Mouse (Mus musculus): Measurements from ENCODE around the gene Fam71f2.
A peak's percentile ranks its signal among the peaks of the same experiment; 100 is the strongest.

Gene Fam71f2

DNA sequence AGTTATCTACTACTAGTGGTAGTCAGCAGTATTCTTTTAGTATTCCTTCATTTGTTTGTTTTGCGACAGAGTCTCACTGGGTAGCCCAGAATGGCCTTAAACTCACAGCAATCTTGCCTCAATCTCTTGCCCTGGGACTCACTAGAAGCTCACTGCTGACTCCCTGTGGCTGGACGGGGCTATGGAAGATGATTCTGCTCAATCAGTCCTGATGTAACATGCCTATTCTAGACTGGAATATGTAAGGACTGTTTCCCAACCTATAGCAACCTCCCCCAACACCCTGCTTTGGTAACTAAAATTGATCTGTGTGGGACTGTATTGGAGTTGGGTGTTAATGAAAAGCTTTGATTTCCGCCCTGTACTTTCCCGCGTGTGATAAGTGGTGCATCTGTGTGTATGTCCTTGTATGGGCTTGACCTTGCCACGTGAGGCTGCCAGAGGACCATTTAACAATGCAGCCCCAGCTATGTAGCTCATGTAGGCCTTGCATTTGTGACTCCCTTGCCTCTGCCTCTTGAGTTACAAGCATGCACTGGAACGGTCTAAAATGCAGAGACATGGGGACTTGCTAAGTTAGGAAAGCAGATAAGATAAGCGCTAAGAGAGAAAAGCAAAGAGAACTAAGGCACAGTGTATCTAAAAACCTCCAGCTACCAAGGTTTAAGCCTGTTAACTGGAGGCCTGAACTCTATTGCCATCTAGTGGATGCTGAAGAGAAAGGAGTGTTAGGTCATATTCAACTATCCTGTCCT is 703 bp upstream of the Fam71f2 start:
- DNase-seq (ENCODE audit: low spot score in 2 of 2) = peak; percentile 13 to 27

DNA sequence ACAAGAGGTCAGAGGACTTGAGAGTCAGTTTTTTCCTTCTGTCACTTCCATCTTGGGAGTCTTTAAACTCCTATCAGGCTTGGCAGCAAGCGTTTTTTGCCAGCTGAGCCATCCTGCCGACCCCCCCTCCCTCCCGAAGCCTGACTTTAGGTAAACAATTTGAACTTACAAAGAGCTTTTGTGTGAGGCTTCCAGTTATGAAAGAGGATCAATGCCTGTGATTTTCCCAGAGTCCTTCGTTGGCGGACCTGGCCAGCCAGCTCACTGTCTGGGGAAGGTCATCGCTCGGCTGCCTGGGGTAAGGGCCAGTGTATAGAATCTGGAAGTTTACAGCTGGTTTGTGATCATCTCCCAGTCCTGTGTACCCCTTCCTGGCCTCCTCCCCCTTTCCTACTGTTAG is 1.3 kb downstream of the Fam71f2 start:
- no peak for DNase-seq (ENCODE audit: low spot score in 2 of 2)

DNA sequence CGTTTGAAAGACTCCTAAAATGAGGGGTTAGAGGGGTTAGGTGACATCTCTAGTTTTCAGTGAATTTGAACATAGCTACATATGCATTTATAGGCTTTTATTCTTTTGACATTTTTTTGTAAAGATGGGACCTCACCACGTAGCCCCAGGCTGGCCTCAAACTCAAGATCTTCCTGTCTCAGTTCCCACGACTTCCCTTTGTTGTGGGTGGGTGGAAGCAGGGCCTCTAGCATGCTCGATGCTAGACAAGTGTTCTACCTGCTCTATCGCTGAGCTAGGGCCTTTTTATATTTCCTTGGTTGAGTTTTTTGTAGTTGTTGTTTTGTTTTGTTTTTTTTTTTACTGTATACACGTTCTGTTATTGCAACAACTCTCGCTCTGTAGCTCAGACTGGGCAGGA is 7.5 kb downstream of the Fam71f2 start:
- DNase-seq (ENCODE audit: low spot score in 2 of 2) = no peak

DNA sequence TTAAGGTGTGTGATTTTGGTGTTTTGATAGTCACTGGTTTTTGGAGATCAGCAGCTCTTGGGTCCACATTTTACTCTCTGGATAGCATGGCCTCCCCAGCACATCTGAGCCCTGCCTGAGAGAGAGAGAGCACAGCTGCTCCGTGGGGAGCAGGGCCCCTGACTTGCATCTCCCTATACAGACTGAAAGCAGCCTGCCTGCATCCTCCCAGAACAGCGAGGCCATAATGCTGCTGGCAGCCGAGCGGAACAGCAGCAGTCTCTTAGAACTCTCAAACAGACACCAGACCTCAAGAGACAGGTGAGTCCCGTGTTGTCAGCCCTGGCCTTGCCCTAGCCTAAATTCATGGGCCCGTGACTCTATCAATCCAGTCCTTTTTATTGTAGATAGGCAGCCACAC is 8.1 kb downstream of the Fam71f2 start:
- no peak for DNase-seq (ENCODE audit: low spot score in 2 of 2)

DNA sequence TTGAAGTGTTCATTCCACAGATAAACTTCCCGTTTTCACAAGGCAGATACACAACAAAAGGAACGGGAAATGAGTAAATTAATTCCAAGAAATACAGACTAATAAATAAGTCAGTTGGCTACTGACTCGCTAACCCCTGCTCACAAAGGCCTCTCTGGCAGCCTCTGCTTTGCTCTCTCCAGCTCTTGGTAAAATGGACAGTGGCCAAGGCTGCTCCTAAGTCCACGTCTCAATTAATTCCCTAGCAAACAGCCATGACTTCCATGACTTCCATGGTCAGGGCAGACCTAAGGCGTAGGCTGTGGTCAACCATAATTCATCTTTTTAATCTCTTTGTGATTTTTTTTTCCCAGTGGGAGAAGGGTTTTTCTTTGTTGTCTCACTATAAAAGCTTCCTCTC is 8.6 kb downstream of the Fam71f2 start:
- DNase-seq (ENCODE audit: low spot score in 2 of 2) = no peak

DNA sequence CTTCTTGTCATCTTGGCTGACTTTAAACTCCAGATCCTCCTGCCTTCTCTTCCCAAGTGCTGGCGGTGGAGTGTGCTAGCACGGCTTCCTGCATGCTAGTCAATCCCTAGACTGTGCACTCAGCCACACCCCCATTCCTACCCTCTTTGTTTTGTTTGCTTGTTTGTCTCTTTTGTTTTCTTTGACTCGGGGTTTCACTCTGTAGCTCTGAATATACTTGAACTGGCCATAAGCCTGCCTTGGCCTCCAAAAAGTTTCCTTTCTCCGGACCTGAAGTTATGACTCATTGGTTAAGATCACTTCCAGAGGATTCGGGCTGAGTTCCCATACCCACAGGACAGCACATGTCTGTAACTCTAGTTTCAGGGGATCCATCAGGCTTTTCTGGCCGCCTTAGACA is 9.3 kb downstream of the Fam71f2 start:
- DNase-seq (ENCODE audit: low spot score in 2 of 2) = no peak

DNA sequence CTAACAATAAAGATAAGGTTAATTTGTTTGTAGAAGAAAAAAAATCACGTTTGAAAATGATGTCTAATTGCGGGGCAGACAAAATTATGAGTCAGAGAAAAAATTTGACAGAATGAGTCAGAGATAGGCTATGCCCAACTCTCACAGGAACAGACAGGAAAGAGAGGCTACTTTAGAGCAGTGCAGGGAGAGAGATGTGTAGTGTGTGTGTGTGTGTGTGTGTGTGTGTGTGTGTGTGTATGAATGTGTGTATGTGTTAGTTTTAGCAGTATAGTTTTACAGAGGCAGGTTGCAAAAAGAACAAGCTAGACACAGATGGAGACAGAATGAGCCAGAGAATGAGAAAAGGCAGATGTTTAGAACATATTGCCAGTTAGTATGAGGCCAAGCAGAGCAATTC is 19.7 kb downstream of the Fam71f2 start:
- no peak for DNase-seq (ENCODE audit: low spot score in 2 of 2)

DNA sequence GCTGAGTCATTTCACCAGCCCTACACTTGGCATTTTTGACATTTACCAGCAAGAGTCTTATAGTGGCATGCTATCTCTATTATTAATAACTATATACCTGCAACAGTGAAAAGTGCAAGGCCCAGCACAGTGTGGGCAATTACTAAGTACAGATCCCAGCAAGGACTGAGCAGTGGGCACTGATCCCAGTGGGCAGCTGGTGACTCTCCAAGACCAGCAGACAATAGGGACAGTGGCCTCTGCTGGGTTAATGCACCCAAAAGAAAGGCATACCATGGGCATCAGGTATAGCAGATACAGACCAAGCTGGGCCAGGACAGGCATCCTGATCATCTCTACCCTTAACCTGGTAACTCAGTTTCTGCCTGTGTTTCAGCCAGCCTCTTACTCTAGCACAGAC is 23.9 kb downstream of the Fam71f2 start:
- DNase-seq (ENCODE audit: low spot score in 2 of 2) = no peak

DNA sequence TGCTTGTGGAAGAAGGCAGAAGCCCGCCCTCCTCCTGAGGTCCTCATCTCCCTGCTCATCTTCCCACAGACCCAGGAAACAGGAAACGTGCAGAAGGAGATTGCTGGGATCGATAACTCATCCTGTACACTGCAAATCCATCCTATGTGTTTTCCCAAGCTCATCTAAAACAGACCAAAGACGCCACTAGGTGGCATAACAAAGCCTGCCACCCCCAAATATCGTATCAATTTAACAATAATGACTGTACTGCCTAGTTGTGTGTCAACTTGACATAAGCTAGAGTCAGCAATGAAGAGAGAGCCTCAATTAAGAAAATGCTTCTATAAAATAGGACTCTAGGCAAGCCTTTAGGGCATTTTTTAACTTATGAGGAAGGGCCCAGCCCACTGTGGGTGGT is 24.3 kb downstream of the Fam71f2 start:
- DNase-seq (ENCODE audit: low spot score in 2 of 2) = no peak

DNA sequence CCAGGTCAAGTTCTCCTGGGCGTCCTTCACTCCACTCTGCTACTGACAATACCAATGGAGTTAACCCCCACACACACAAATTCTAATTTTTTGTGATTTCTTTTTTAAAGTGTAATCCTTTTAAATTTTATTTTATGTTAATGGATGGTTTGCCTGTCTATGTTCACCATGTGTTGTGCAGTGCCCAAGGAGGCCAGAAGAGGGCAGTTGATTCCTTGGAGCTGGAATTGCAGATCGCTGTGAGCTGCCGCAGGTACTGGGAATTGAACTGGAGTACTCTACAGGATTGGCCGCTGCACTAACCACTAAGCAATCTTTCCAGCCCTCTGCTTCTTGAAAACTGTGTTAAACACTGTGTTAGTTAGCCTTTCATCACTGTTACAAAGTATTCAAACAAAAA is 26.1 kb downstream of the Fam71f2 start:
- DNase-seq (ENCODE audit: low spot score in 2 of 2) = no peak

DNA sequence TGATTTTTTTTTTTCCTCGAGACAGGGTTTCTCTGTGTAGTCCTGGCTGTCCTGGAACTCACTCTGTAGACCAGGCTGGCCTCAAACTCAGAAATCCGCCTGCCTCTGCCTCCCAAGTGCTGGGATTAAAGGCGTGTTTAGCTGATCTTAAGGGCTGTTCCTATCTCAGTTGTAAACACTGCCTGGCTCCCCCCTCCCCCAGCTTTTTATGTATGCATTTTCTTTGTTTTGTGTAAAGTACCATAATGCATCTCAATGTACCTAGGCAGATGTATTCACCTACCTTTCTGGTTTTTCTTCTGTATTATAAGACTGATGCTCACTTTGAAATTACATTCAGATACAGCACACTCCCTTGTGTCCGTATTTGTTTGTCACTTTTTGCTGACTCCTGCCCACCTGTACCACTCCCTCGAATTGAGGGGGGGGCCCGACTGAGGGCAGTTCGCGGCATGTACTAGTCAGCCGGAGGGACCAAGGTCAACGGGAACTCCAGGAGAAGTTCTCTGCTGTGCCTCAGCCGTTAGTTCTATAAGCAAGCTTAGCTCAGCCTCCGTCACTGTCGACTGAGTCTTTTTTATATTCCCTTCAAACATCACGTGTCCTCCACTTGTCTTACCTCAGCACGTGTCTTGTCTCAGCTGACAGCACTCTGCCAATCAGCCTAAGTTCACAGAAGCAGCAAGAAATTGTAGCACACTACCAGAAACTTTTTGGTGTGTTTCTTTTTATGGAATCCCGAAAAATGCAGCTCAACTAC is 29.6 kb downstream of the Fam71f2 start:
- DNase-seq (ENCODE audit: low spot score in 2 of 2) = no peak

DNA sequence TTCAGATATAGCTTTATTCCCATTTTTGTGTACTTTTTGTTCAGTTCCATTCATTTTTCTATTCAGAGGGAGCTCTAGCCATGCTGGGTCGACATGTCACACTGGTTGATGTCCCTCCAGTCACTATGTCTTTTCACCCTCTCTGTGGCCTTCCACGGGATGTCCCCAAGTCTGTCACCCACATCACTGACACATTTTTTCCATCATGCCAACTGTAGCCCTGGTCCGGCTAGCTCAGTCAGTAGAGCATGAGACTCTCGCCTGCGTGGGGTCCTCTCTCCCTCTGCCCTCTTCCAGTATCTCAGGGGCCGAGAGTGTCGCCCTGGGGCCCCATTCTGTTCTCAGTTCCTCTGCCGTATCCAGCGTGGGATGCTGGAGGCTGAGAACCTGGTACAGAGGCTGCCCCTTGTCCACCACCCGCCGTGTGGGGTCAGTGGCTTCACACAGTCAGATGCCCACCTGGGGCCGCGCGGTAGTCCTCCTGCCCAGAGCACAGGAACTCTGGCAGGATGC is 34.4 kb downstream of the Fam71f2 start:
- no peak for DNase-seq (ENCODE audit: low spot score in 2 of 2)

DNA sequence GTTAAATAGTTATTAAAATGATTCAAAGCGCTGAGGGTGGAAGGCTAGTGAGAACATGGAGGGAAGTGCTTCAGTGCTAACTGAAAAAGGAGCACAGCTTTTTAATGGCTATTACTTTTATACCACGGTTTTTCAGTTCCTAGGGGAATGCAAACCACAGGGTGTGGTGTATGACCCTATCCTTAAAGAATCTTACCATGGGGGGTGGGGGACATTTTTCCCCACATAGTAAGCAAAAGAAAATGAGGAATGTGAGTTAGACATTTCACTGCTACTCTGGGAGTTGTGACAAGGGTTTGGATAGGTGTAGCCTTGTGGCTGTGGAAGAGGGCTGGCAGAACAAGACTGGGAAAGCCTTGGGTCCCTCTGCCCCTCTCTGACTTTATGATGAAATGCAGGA is 37.9 kb downstream of the Fam71f2 start:
- DNase-seq (ENCODE audit: low spot score in 2 of 2) = no peak

DNA sequence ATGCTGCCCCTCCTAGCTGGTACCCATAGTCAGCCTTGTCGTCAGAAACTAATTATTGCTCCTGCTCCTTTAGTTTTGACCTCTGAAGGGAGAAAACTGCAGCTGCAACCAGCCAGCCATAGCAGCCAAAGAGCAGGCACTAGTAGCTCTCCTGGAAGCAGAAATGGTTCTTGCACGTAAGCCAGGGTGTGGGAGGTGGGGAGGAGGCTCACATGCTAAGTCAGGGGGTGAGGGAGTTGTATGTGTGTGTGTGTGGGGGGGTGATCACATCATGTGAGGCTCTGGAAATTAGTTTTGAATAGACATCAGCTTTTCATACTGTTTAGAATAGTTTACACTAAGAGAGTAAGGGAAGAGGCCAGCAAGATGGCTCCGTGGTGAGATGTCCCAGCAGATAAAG is 38.5 kb downstream of the Fam71f2 start:
- DNase-seq (ENCODE audit: low spot score in 2 of 2) = no peak

DNA sequence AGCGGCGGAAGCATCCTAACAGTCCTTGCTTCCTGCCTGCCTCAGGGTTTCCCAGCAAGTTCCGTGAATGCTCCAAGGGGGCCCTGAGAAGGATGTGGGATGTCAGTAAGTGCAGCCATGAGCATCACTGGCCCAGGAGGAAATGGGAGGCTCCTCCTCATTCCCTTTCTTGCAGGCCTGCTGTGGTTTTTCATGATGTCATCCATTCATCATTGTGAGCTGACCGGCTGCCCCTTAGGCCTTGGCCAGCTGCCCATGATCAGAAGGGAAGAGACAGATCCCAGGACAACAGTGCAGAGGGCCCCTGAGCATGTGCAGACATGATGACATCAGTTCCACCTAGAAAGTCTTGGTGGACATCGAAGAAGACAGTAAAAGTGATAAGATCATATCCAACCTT is 39.5 kb downstream of the Fam71f2 start, which contains the start of gene Fam71f1:
Gene Fam71f1, plus strand, starts transcription at position 262 of the 400 bp plus-strand sequence.
- DNase-seq (ENCODE audit: low spot score in 2 of 2) = no peak

DNA sequence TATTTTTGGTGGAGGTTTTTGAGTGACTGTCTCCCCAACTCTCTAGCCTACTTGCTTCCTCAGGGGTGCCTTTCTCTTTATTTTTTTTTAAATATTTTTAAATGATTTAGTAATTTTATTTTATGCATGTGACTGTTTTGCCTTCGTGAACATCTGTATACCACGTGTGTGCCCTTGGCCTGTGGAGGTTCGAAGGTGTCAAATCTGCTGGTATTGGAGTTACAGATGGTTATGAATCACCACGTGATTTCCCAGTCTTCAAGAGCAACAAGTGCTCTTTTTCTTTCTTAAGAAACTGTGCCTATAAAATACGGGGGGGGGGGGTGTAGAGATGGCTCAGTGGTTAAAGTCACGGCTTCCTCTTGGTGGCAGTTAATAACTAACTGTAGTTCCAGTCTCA is 42.2 kb downstream of the Fam71f2 start:
- no peak for DNase-seq (ENCODE audit: low spot score in 2 of 2)

DNA sequence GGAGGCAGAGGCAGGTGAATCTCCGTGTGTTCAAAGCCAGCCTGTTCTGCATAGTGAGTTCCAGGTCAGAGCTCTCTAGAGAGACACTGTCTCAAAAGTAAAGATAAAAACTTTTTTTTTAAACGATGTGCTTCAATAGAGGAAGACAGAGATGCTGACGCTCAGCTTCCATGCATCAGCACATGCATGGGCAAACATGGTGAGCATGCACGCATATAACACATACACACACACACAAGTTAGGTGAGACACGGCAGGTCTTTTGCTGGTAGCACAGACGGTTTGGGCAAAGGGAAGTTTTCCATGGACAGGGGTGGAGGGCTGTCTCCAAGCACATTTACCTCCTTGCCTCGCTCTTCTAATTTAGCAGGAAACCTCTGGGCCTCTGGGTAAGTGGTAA is 42.8 kb downstream of the Fam71f2 start:
- no peak for DNase-seq (ENCODE audit: low spot score in 2 of 2)

DNA sequence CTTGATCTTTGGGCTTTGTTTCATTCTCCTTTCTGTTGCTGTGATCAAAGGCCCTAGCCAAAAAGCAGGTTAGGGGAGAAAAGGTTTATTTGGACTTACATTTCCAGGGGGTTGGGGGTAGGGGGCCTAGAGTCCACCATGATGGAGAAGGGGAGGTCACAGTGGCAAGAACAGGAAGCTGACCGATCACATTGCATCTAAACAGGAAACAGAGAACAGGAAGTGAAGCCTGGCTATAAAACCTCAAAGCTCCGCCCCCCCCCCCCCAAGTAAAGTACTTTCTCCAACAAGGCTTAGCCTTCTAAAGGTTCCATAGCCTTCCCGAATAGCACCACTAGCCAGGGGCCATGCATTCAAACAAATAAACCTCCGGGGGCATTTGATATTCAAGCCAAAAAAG is 43.3 kb downstream of the Fam71f2 start:
- no peak for DNase-seq (ENCODE audit: low spot score in 2 of 2)

DNA sequence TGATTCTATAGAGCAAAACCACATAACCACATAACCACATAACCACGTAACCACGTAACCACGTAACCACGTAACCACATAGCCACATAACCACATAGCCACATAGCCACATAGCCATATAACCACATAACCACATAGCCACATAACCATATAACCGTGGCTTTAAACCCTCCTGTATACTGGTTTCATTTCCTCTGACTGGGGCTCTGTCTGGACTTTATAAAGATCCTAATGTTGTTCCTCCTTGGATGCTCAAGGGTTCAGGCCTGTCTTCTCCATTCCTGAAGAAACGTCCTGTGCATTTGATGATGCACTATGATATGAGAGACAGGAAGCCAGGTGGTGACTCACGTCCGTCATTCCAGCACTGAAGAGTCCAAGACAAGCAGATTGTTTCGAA is 47.6 kb downstream of the Fam71f2 start:
- DNase-seq (ENCODE audit: low spot score in 2 of 2) = no peak

DNA sequence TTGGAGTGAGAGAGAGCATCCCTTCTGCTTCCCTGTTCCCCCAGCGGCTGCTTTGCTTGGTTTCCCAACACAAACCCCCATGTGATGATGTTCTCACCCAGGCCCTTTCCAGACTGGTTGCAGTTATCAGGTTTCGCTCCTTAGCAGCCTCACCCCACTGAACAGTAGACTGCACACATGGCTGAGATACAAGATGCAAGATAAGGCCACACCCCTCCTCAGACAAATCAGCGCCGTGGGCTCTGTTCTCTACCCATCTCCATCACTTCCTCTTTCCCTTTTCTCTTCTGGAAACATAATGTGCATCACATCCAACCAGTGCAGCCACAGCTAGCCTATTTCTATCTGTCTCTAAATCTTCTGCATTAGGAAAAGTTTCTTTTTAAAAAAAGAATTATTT is 50.1 kb downstream of the Fam71f2 start:
- no peak for DNase-seq (ENCODE audit: low spot score in 2 of 2)
